Mouse (Mus musculus) frontal cortex, adult (tissue): Measurements from ENCODE around the gene Dhx9.
A peak's percentile ranks its signal among the peaks of the same experiment; 100 is the strongest.
"Not testable (repeated sequence)": the region's sequence is repeated elsewhere in the genome, so short reads cannot be mapped to it uniquely, and the experiment has no call there.

Source experiments
- ATAC-seq: cut with Nextera tagmentation; 2 replicates; pipeline ENCODE4 v1.9.2; 2017; ENCODE audit warnings: mild to moderate bottlenecking, moderate library complexity, mixed read lengths; ENCODE audit not compliant: low TSS enrichment

Dhx9 gene

DNA sequence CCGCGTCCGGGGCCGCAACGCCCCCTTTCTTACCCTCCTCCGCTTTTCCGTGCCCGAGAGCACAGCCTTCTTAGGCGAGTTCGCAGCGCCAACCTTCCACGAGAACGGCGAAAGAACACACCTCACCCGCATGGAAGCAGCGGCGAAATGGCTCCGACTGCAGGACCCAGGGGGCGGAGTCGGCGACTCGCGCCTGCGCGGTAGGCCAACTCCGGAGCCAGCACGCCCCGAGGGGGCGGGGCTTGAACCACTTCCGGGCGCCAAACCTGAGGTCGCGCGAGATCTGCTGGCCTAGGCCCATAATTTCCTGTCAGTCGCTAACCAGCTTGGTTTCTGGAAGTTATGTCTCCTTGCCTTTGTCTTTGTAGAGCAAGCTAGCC is at the start of gene Dhx9:
Gene Dhx9 (minus strand): TSS at position 161 of the 380 bp plus-strand sequence.
- ATAC-seq, result peak; percentile 95

DNA sequence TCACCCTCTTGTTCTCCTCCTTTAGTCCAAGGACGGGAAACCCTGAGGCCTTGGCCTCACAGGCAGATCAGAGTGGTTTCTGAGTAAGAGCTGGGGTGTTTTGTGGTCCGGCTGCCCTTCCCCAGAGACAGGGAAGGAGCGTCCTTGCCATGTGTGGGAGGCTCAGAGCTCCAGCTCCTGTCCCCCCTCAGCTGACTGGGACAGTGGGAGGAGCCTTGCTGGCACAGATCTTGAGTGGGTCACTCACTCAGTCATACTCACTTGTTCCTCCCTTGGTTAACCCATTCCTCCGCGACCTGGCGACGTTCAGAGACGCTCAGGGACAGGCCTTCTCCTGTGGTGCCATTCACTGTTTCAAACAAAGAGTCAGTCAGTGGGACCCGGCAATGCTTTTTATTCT is 48.2 kb upstream of the Dhx9 start:
- no peak for ATAC-seq

DNA sequence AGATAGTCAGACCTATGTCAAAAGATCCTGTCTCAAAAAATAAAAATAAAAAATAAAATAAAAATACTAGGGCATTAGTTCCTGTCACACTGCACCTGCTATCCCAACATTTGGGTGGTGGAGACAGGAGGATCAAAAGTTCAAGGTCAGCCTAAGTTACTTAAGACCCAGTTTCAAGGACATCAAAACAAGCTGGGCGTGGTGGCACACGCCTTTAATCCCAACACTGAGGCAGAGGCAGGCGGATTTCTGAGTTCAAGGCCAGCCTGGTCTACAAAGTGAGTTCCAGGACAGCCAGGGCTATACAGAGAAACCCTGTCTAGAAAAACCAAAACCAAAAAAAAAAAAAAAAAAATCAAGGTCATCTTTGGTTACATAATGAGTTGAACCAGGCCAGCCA is 45.4 kb upstream of the Dhx9 start:
- not testable (repeated sequence) for ATAC-seq

DNA sequence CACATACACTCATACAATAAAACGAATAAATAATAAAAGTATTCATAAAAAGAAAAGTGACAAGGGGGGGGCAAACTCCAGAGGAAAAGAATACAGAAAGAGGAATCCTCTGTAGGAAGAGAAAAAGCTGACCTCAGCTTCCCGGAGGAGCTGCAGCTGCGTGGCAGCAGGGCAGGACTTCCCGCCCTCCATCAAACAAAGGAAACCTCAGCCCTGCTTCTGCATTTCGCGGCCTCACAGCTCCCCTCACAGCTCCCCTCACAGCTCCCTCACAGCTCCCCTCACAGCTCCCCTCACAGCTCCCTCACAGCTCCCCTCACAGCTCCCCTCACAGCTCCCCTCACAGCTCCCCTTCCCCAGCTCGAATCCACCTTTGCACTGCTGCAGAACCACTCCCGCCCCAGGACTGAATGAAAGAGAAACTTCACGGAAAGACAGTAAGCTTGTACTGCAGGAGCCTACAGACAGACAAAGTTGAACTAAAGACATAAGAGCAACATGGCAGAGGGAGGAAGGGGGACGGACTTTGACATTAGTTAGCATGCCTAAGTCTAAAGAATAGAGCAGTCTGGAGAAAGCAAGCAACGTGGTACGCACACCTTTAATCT is 44.9 kb upstream of the Dhx9 start:
- ATAC-seq, result no peak

DNA sequence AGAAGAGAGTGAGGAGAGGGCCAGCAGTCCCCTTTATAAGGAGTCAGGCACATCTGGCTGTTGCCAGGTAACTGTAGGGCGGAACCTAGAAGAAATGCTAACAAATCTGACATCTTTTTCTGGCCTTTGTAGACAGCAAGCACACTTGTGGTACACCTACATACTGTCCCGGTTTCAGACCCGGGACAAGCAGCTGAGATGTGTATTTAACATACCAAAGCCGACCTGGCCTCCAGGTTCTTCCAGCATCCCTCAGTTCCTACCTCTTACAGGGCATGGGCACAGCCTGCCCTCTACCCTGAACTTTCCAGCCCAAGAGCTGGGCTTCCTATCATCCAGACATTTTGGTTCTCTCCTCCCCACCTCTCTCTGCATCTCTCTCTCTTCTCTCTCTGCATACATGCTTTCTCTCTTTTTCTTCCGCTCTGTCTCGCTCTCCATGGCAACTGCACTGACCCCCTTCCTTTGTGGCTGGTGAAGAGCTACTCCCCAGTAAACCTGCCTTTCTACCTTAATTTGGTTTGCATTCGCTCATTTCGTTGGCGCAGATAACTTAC is 44.3 kb upstream of the Dhx9 start:
- ATAC-seq, result no peak

DNA sequence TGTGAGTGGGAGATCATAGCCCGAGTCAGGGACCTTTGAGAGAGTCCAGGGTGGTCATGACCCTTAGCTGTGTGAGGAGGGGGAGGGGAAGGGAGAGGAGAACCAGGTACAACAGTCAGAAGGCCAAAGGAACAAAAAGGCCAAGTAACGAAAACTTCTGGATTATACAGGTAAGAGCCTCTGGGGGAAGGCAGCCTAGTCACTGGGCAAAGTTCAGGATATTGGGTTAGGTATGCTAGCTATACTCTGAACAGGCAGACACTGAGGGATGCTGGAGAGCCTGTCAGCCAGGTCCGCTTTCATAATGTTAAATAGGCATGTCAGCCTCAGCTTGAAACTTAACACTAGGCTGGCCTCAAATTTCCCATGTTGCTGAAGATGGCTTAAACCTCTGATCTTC is 34.7 kb upstream of the Dhx9 start:
- no peak for ATAC-seq

DNA sequence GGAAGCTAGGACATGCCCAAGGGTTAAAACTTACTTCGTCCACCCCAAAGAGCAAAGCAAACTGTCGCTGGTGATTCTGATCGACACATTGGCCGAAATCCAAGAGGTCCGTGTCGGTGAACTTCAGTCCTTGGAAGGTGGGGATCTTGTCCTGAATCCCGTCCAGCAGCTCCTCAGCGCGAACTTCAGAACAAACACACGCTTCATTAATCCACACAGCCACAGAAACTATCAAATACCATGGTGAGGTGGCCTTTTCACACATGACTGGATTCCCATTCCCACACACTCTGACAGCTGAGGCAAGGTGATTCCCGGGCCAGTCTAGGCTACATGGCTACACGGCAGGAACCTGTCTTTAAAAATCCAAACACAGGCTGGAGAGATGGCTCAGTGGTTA is 27.9 kb upstream of the Dhx9 start:
- no peak for ATAC-seq

DNA sequence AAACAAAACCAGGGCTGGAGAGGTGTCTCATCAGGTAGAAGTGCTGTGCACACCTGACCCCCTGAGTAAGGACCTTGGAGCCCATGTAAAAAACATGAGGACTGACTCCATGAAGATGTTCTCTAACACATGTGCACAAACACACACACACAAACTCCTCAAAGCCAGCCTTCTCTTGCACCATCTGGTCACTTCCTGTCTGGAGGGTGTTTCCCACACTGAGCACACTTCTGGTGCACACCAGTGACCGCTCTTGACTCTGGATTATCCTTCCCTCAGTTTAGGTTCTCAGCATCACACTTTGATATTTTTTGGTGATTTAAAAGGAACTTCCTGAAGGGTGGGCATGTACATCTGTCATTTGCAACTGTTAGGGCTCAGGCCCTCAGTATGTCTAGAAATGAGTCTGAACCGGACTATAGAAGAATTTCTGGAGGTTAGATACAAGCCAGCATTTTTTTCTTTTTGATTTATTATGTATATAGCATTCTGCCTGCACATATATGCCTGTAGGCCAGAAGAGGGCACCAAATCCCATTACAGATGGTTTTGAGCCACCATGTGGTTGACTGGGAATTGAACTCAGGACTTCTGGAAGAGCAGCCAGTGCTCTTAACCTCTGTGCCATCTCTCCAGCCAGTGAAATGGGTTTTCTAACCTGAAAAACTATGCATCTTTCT is 23.0 kb upstream of the Dhx9 start:
- no peak for ATAC-seq

DNA sequence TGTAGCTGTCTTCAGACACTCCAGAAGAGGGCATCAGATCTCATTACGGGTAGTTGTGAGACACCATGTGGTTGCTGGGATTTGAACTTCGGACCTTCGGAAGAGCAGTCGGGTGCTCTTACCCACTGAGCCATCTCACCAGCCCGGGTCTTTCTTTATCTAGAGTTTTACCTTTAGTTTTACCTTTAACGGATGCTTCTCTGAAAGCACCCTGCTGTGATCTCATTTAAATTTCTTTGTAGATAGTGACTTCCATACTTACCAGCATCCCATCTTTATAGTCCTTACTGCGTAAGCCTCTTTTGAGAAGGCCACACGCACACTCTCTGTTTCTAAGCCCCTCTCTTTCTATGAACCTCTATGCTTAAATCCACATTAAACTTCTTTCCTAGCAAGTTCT is 22.1 kb upstream of the Dhx9 start:
- not testable (repeated sequence) for ATAC-seq

DNA sequence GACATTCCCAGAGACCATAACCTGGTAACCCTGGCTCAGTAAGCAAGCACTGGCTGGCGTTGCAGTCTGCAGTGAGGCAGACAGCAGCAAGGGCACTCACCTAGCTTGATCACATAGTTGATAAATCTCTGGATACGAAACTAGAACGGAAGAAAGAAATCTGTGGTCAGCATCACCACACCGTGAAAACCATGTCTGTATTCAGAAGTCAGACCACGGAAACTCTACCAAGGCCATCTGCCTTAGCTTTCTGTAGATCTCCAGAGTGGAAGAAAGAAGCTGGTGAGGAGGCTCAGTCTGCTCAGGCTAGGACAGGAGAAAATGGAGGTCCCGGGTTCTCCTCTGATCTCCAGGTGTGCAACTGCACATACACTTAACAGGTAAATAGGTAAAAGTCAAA is 21.6 kb upstream of the Dhx9 start:
- no peak for ATAC-seq

DNA sequence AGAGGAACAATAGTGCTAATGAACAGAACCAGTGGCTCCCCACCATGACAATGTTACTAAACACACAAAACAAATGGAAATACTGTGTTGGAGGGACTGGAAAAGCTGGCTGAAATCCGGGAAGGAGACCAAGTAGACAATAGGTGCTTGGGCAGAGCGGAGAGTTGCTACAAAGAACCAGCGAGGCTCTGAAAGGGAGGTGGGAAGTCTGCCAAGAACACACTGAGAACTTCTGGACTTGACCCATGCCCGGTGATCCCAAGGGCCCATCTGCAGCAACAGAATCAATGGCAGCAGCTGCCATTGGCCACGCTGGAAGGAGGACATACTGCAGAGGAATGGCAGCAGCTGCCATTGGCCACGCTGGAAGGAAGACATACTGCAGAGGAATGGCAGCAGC is 18.8 kb upstream of the Dhx9 start:
- no peak for ATAC-seq

DNA sequence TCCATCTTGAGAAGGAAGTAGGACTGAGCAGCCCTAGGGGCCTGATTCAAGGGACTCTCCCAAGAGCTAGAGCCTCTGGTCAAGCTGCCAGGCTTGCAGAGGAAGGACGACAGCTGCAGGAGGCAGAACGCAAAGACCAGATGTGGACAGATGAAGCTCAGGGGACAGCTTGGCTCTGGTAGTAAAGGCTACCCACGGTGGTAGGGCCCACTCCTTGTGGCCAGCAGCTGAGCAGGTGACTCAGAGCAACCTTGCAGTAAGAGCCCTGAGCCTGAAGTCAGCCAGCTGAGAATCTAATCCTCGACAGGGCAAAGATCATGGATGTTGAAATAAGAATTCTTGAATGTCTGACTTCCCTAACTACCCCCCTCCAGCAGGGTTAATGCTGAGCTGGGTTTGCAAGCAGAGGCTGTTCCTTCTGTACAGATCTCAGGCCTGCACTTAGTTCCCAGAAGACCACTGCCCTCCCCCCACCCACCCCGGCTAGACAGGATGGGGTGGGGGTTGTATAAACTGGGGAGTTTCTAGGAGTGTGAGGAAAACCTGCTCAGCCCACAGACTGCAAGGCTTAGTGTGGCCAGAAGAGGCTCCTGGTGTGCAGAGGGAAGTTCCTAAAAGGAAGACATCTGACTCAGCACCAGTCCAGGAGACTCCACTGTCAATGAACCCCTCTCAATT is 14.3 kb upstream of the Dhx9 start:
- peak; percentile 52; the same call in 1 of the 2 replicates for ATAC-seq

DNA sequence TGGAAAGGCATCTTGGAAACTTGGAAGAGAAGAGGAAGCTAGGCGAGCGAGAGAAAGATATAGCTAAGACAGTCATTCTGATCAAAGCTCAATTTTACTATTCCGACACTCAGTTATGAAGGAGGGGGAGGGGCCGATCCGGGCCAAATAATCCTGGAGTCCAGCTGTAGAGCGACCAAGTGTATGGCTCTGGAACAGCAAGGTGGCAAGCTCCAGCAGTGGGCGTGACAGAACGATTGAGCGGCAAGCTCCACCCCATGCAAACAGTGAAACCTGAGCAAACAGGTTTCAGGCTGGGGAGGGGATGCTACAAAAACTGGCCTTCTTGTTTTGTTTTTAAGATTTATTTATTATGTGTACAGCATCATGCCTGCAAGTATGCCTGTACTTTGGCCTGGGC is 12.6 kb upstream of the Dhx9 start:
- ATAC-seq, result no peak

DNA sequence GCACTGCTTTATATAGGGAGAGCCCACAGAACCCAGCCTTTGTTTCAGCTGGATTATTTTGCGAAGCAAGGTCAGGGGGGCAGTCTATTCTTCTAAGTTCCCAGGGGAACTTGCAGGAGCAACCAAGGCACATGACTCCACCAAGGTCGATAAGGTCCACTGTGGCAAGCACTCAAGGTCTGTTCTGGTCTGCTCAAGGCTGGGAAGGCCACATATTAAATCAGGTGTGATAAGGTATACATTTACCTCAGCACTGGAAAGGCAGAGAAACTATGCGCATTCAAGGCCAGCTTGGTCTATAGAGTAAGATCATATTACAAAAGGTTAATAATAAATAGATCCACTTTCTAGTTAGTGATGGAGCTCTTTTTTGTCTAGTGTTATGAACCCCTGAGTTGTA is 8.6 kb upstream of the Dhx9 start:
- no peak for ATAC-seq

DNA sequence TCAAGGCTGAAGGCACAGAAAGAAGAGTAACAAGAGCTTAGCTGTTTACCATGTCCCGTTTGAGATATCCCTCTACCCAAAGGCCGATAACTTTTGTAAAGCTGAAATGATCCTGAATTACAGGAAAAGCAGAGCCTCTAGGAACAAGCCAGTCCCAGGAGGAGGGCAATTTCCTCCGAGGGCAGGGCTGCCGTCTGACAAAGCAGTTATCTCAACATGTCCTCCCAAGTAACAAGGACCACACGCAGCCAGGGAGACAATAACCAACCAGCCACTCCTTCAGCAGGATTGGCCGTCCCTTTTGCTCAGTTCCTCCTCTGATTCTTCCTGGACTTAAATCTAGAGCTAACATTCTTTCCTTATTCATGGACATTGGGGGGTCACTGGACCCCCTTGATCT is 6.5 kb upstream of the Dhx9 start:
- no peak for ATAC-seq

DNA sequence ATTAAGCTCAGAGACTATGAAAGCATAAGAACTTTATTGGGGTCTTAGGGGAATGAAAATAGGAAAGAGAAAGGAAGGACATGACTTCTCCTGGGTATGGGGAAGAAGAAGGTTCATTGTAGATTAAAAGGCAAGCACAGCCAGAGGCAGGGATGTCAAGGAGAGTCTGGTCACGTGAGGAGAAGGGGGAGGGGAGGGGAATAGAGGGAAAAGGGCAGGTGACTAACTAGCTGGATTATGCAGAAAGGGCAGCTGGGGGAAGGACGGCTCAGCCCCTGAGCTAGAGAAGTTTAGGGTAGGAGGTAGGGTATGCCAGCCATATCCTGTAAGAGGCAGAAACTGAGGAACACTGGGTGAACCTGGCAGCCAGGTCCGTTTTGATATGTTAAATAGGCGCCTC is 5.9 kb upstream of the Dhx9 start:
- ATAC-seq, result no peak

DNA sequence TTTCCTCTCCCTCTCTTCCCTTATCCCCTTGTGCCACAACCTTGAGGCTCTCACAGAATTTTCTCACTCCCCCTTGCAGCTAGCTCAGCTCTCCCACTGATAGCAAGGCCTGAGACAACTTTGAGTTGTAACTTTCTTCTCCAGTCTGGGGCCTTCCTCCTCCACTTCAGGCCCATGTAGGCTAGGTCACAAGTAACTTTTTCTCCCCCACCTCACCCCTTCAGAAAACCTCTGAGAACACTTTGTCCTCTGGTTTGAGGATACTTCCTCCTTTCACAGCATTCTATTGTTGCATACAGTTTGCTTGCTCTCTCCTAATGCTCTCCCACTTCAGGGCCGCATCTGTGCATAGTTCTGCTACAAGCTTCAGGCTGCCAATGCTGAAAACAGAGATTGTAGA is 4.4 kb upstream of the Dhx9 start:
- no peak for ATAC-seq

DNA sequence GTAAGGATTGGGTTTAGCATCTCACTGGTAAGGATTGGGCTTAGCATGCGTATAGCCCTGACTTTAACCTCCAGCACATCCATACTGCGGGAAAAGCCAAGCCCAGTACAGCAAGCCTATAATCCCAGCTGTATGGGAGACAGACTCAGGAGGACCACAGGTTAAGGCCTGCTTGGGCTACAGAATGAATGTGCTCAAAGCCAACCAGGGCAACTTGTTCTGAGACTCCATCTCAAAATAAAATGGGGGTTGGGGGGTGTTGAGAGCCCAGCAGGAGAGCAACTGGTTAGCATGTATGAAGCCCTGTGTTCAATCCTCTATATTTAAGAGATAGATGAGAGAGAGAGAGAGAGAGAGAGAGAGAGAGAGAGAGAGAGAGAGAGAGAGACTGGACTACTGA is 3.9 kb upstream of the Dhx9 start:
- ATAC-seq, result no peak

DNA sequence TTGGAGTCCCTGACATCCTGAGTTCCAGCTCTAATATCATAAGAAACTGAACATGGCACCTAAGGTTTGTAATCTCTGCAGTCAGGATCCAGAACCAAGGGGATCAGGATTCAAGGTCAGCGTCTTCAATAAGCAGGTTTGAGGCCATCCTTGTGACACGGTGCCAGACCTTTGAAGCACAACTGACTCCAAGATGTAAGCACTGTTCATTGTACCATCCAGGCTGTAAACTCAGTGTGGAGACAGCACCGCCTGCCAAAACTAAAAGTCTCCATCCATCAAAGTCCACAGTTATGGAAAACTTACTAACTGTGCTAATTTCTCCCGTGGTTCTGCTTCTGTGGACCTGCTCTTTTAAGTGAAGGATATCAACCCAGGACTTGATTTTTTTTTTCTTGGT is 2.5 kb upstream of the Dhx9 start:
- ATAC-seq, result no peak

DNA sequence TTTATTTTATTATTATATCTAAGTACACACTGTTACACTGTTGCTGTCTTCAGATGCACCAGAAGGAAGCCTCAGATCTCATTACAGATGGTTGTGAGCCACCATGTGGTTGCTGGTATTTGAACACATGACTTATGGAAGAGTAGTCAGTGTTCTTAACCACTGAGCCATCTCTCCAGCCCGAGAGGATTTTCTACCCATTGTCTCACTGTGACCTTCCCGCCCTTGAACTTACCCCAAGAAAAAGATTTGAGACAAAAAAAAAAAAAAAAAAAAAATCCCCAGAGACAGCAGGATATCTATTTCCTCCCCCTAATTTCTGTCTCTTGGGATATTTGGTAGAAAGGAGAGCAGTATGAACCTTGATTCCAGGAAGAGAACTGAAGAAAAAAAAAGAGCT is 2.1 kb upstream of the Dhx9 start:
- no peak for ATAC-seq

DNA sequence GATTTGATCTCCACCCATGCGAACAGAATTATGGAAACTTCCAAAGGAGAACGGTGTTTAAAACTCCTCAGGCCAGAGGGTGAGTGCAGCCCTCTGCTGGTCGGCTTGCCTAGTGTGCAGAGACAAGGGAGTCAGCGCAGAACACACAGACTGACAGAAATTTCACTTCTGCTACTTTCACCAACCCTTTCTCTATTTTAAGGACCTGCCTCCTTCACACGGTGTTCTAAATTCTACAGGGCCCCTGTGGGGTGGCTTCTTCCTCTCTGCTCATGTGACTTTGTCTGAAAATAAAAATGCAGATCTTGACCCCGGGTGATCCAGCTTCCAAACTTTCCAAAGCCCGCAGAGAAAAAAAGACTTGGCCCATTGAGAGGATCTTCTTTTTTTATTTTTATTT is 1.7 kb upstream of the Dhx9 start:
- ATAC-seq, result no peak

DNA sequence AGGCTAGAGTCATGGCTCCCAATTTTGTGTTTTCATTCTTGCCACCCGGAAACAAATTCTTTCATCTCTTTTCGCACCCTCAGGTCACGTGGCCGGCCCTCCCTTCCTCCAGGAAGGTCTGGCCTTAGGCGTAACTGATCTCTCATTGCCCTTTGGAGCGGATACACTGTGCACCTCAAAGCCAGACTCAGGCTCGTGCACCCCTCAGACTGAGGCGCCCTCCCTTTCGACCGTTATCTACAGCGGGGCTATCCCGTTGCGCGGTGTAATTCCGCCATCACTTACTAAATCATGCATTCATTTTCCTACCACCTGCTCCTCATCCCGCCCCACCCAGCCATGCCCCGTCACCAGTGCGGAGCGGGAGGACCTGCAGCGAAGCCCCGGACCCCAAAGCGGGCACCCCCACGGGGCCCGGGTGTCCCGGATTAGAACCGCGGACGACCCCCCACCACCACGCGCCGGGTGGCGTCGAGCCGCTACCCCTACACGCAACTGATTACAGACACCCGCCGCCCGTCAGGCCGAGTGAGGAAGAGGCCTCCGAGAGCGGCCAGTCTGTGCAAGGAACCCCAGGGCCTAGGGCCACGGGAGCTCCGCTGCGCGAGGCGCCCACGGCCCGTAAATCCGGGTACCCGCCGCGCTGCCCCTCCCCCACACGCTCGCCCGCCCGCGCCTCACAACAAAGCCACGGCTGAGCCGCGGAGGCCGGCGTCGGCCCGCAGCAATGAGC is 527 bp downstream of the Dhx9 start:
- peak; percentile 79 for ATAC-seq

DNA sequence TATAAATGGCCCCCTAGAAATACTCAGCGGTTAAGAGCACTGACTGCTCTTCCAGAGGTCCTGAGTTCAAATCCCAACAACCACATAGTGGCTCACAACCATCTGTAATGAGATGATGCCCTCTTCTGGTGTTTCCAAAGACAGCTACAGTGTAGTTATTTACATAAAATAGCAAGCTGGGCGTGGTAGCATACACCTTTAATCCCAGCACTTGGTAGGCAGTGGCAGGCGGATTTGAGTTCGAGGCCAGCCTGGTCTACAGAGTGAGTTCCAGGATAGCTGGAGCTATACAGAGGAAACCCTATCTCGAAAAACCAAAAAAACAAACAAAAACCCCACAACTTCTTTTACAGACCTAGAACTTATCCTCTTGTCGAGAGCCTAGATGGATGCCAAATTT is 1.3 kb downstream of the Dhx9 start:
- ATAC-seq, result not testable (repeated sequence)
